Comparison of ENCODE assay signal across 9 mouse cellular contexts in genomic region chr9:108673151-108673550, GRCm38 (mm10). TPM values are rescaled to one million over a fixed set of nuclear protein-coding genes. Genes with fewer than 3 reads are reported as not detected.
A peak's percentile ranks its signal among the peaks of the same experiment; 100 is the strongest.
DNase-seq lines count a peak whose midpoint lies in the region; TF ChIP-seq lines count a peak whose summit lies in the region.
"Had no signal": no experiment of that assay in that cellular context is flagged by ENCODE, and none has a peak within 500 bp of the region (broad histone marks: within the 10 kb centered on the region; RNA-seq: fewer than 3 reads in every experiment).

No protein-coding gene starts in this region.

- no peak overlapping the region for H3K27ac ChIP-seq in kidney, adult 2 months (ENCODE audit: insufficient read depth, low read depth, low read length)
- no peak overlapping the region for H3K27ac ChIP-seq in cortical plate, adult 2 months (ENCODE audit: insufficient read depth, low read length)
- H3K27ac ChIP-seq: embryonic facial prominence, embryonic 15.5 days had no signal

- TF ChIP-seq POLR2A in kidney, adult 2 months (IDR thresholded peaks at IDR 0.05; ENCODE audit: low read depth, low read length), result no peak
- no peak for TF ChIP-seq POLR2A in cortical plate, adult 2 months (IDR thresholded peaks at IDR 0.05; ENCODE audit: extremely low read depth, insufficient read depth, low read length)

- no peak overlapping the region for H3K4me3 ChIP-seq in kidney, adult 2 months (ENCODE audit: insufficient read depth, low read depth, low read length)
- no peak overlapping the region for H3K4me3 ChIP-seq in cortical plate, adult 2 months (ENCODE audit: insufficient read depth, low read length)
- H3K4me3 ChIP-seq: embryonic facial prominence, embryonic 15.5 days had no signal

- H3K4me1 ChIP-seq in kidney, adult 2 months (ENCODE audit: control insufficient read depth, insufficient read depth, low read length), result no peaks in the 10 kb centered on the region
- H3K4me1 ChIP-seq in cortical plate, adult 2 months (ENCODE audit: control insufficient read depth, insufficient read depth, low read length), result no peaks in the 10 kb centered on the region
- H3K4me1 ChIP-seq: embryonic facial prominence, embryonic 15.5 days had no signal

- WGBS in kidney, adult 2 months, result 61% methylated on average over 2 of the region's 2 CpGs

- no peaks in the 10 kb centered on the region; the same call in none of the 2 replicates for H3K36me3 ChIP-seq in kidney, adult 2 months (ENCODE audit: control insufficient read depth, insufficient read depth, low read length)

- H3K27me3 ChIP-seq in kidney, adult 2 months (replicated peaks; ENCODE audit: control insufficient read depth, insufficient read depth, low read length), result no peaks in the 10 kb centered on the region
- H3K27me3 ChIP-seq: embryonic facial prominence, embryonic 15.5 days had no signal

- DNase-seq in kidney, adult 2 months, result no peak
- no peak for DNase-seq in kidney, postnatal 14 days
- peak; percentile 11 to 21 for DNase-seq in thymus, postnatal 36 days
- DNase-seq in thymus, postnatal 25 days, result no peak
- peak; percentile 64 for DNase-seq in thymus, postnatal 4 days
- DNase-seq in frontal cortex, adult 2 months (ENCODE audit: extremely low spot score in 1 of 2, low spot score in 1 of 2), result no peak
- DNase-seq in urinary bladder, postnatal 14 days (ENCODE audit: low spot score), result no peak

- TF ChIP-seq CTCF in kidney, adult 2 months (conservative IDR thresholded peaks at IDR 0.05; ENCODE audit: insufficient read depth, insufficient read length, low read depth, low read length), result peak; percentile 36; the same call in 1 of the 2 replicates
- 0 out of 2 replicates have a peak, but pooled peaks have one; percentile 19 for TF ChIP-seq CTCF in cortical plate, adult 2 months (IDR thresholded peaks at IDR 0.05; ENCODE audit: extremely low read depth, insufficient read depth, low read length)

RNA-seq across cellular contexts. Expression of gene Slc25a20, which starts 11.3 kb away (rescaled TPM):
- polyA plus RNA-seq in kidney, adult 2 months (2012; rRNA removed), result 34.7 and 42.2 TPM in 2 replicates
- polyA plus RNA-seq in cortical plate, adult 2 months (2012; rRNA removed), result 12.6 and 13.8 TPM in 2 replicates
- 14.3 and 15.2 TPM in 2 replicates for polyA plus RNA-seq in frontal cortex, adult 2 months (2012; rRNA removed)

RNA-seq across cellular contexts. Expression of gene Prkar2a, which starts 16.0 kb away (rescaled TPM):
- 19.0 and 19.8 TPM in 2 replicates for polyA plus RNA-seq in kidney, adult 2 months (2012; rRNA removed)
- 20.6 and 21.2 TPM in 2 replicates for polyA plus RNA-seq in cortical plate, adult 2 months (2012; rRNA removed)
- polyA plus RNA-seq in frontal cortex, adult 2 months (2012; rRNA removed), result 21.9 and 23.3 TPM in 2 replicates

RNA-seq across cellular contexts. Expression of gene Arih2, which starts 24.0 kb away (rescaled TPM):
- 34.9 and 36.9 TPM in 2 replicates for polyA plus RNA-seq in kidney, adult 2 months (2012; rRNA removed)
- 43.7 and 44.4 TPM in 2 replicates for polyA plus RNA-seq in cortical plate, adult 2 months (2012; rRNA removed)
- polyA plus RNA-seq in frontal cortex, adult 2 months (2012; rRNA removed), result 47.2 and 49.0 TPM in 2 replicates

Comparison
In these comparisons a context has a peak if more than half of its experiments do, and no peak if none do; other contexts are left out.
1. DNase-seq: peak in thymus, postnatal 36 days (2 of 2) and thymus, postnatal 4 days (single experiment); none in kidney, adult 2 months (single experiment), kidney, postnatal 14 days (single experiment), thymus, postnatal 25 days (single experiment), frontal cortex, adult 2 months (0 of 2) and urinary bladder, postnatal 14 days (single experiment).